Mouse (Mus musculus) forebrain, embryonic 15.5 days (tissue): ENCODE results near the gene Arsj. TPM values are rescaled to one million over a fixed set of nuclear protein-coding genes. Genes with fewer than 3 reads are reported as not detected.

Source experiments
- ATAC-seq: fragments of 200-750 bp; cut with Nextera tagmentation; replicated peaks from 2 replicates; pipeline ENCODE4 v1.8.0; 2017; ENCODE audit warnings: mild to moderate bottlenecking, moderate TSS enrichment, moderate library complexity
- H3K27ac ChIP-seq: fragments of 300-500 bp; sonication (generic); replicated peaks from 2 replicates; pipeline ENCODE4 v1.5.1; 2015; ENCODE audit warnings: mild to moderate bottlenecking, inconsistent platforms
- H3K27me3 ChIP-seq: fragments of 300-500 bp; sonication (generic); 2 replicates; pipeline ENCODE4 v1.6.1; 2015; ENCODE audit warnings: inconsistent platforms
- H3K36me3 ChIP-seq: fragments of 300-500 bp; sonication (generic); 2 replicates; pipeline ENCODE4 v1.6.1; 2015; ENCODE audit warnings: mild to moderate bottlenecking, inconsistent platforms
- H3K4me1 ChIP-seq: fragments of 300-500 bp; sonication (generic); 2 replicates; pipeline ENCODE4 v1.6.1; 2015; ENCODE audit warnings: inconsistent platforms
- H3K4me2 ChIP-seq: fragments of 300-500 bp; sonication (generic); replicated peaks from 2 replicates; pipeline ENCODE4 v1.6.1; 2015; ENCODE audit warnings: mild to moderate bottlenecking, inconsistent platforms
- H3K4me3 ChIP-seq: fragments of 300-500 bp; sonication (generic); 2 replicates; pipeline ENCODE4 v1.5.1; 2015; ENCODE audit warnings: mild to moderate bottlenecking, inconsistent platforms
- H3K9ac ChIP-seq: fragments of 300-500 bp; sonication (generic); replicated peaks from 2 replicates; pipeline ENCODE4 v1.6.1; 2015; ENCODE audit warnings: mild to moderate bottlenecking, inconsistent platforms
- H3K9me3 ChIP-seq: fragments of 300-500 bp; sonication (generic); 2 replicates; pipeline ENCODE4 v1.6.1; 2016; ENCODE audit warnings: inconsistent platforms
- WGBS: fragments of 180-500 bp; shearing (Covaris S2); methylation state at CpG from one replicate; pipeline ENCODE4 v1.1.7; 2015; ENCODE audit warnings: mixed read lengths; 5-methylcytosine and 5-hydroxymethylcytosine counted together
- polyA plus RNA-seq: library from polyadenylated mRNA; unstranded; fragments of >200 nt; fragmentation: Nextera tagmentation; extraction: Ambion mirVana; gene quantifications from 2 replicates; pipeline ENCODE4 v1.2.1, GENCODE M21; 2015

The Arsj gene
- polyA plus RNA-seq, 1 experiment from 2014 or later = 0.11 TPM

DNA sequence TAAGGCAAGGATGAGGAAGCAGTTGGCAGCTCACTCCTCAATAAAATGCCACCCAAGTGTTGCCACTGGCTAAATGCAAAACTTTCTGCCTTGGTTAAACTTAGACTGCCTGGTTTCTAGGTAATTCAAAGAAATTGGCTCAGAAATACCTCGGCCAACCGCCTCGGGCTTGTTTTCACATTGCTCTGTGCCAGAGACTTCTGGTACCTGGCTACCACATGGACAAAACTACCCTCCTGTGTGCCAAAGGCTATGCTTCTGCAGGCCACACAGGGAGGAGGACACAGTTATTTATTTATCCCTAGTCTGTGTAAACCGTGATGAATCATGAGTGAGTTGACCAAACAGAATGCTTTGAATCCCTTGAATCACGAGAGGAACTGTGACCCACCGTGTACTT lies 75.8 kb downstream of the Arsj start:
- Histone ChIP-seq H3K27me3 (no peaks in the 10 kb centered on the region), H3K4me3 (no peak overlapping the region), H3K4me2 (no peak overlapping the region), H3K4me1 (no peaks in the 10 kb centered on the region), H3K36me3 (no peaks in the 10 kb centered on the region), H3K9me3 (no peaks in the 10 kb centered on the region), H3K9ac (no peak overlapping the region), H3K27ac (no peak overlapping the region)
- ATAC-seq = no peak
- 82% methylated on average over 6 of the region's 6 CpGs for WGBS

DNA sequence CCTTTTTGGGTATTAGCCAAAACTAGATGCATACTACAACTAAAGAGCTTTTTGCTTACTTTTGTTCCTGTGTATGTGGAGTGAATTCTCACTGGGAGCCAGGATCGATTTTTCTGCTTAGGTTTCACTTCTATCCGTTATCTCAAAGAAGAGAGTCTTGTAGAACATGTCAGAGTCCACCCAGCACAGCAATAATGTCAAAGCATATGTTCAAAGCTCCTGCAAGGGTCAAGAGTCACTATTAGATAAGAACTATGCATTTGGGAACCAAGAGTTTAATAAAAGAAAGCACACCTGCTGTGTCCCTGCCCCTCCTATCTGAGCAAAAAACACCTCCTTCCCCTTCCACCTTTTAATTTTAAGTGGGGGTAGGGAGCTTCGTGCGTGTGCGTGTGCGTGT lies 85.6 kb downstream of the Arsj start:
- Histone ChIP-seq H3K4me1 (0 out of 2 replicates have a peak, but pooled peaks cover 3% of the 10 kb centered on the region), H3K4me3 (no peak overlapping the region), H3K27ac (no peak overlapping the region), H3K4me2 (no peak overlapping the region), H3K27me3 (no peaks in the 10 kb centered on the region), H3K9me3 (no peaks in the 10 kb centered on the region), H3K36me3 (no peaks in the 10 kb centered on the region), H3K9ac (no peak overlapping the region)
- 59% methylated on average over 6 of the region's 6 CpGs for WGBS
- ATAC-seq = no peak

DNA sequence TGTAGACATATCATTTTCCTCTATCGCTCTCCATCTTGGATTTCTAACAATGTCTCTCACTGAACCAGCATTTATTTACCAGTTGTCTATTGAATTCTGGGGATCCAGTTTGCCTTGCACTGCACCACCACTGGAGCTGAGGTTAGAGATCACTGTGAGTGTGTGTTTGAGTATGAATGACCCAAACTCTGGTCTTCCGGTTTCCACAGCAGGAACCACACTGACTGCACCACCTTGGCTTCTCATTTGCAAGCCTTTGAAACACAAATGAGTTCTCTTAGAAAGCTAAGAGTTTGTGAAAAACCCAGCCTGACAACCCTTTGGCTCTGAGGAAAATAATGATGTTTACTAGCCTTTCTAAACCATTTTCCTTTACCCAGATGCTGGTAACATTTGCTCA lies 86.0 kb downstream of the Arsj start:
- no peaks in the 10 kb centered on the region for H3K9me3 ChIP-seq
- no peak overlapping the region for H3K27ac ChIP-seq
- H3K9ac ChIP-seq = no peak overlapping the region
- ATAC-seq = no peak
- H3K4me2 ChIP-seq = no peak overlapping the region
- no peaks in the 10 kb centered on the region for H3K27me3 ChIP-seq
- H3K36me3 ChIP-seq = no peaks in the 10 kb centered on the region
- WGBS = 57% methylated on average over 2 of the region's 2 CpGs
- H3K4me3 ChIP-seq = no peak overlapping the region
- H3K4me1 ChIP-seq = 0 out of 2 replicates have a peak, but pooled peaks cover 3% of the 10 kb centered on the region

DNA sequence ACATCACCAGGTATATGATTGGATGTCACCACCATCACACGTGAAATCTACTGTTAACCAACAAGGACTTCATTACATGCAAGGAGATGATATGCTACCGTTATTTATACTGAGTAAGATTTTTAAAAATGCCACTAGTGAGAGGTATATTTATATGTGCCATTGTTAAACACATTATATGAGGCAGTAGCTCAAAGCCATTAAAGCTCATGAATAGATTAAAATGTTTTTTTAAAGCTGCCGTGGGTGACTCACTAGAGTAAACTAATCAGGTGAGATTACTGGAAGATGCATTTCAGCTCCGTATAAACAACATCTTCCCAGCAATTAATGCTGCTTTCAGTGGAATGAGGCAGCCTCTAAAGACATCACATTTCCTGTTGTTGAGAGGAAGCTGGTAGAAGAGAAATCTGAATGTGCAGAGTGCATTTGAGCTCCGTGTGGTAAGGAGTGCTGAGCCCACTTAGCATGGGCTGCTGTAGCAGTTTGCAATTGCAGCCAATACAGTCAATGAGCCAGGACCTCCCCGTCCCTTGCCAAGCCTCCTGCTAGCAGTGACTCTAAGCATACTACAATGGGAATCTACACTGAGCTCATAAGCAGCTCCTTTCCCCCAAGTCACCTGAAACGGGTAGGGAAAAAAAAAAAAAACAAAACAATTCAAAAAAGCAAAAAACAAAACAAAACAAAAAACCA lies 92.5 kb downstream of the Arsj start:
- Histone ChIP-seq H3K9me3 (no peaks in the 10 kb centered on the region), H3K27ac (no peak overlapping the region), H3K36me3 (no peaks in the 10 kb centered on the region), H3K4me3 (no peak overlapping the region), H3K4me1 (0 out of 2 replicates have a peak, but pooled peaks cover 3% of the 10 kb centered on the region), H3K4me2 (no peak overlapping the region), H3K9ac (no peak overlapping the region), H3K27me3 (no peaks in the 10 kb centered on the region)
- 49% methylated on average over 7 of the region's 7 CpGs for WGBS
- ATAC-seq = peak; percentile 32; the same call in 1 of the 2 replicates

GRCm38 (mm10) chr3:126463119-126463815 lies 99.8 kb downstream of the Arsj start:
- H3K4me2 ChIP-seq = no peak overlapping the region
- 0 out of 2 replicates have a peak, but pooled peaks cover 2% of the 10 kb centered on the region for H3K4me1 ChIP-seq
- H3K36me3 ChIP-seq = no peaks in the 10 kb centered on the region
- no peaks in the 10 kb centered on the region for H3K27me3 ChIP-seq
- H3K9ac ChIP-seq = no peak overlapping the region
- no peak for ATAC-seq
- WGBS = 84% methylated on average over 4 of the region's 4 CpGs
- no peak overlapping the region for H3K27ac ChIP-seq
- no peak overlapping the region for H3K4me3 ChIP-seq
- no peaks in the 10 kb centered on the region for H3K9me3 ChIP-seq

DNA sequence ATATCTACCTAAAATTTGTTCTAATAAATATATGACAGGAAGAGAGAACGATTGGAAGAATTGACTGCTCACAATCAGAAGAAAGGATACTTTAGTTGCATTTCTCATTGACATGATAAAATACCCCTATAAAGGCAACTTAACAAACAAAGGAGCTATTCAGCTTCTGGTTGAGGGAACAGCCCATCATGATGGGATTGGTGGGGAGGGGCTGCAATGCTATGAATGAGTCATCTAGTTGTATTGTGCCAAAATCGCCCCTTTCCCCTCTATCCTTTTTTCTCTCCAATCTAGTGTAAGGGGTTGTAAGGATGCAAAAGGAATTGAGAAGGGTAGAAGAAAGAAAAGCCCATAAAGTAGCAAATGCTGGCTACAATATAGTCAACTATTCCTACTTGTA lies 100.8 kb downstream of the Arsj start:
- no peak overlapping the region for H3K27ac ChIP-seq
- H3K4me2 ChIP-seq = no peak overlapping the region
- H3K9me3 ChIP-seq = no peaks in the 10 kb centered on the region
- 0 out of 2 replicates have a peak, but pooled peaks have one; percentile 29 for ATAC-seq
- H3K9ac ChIP-seq = no peak overlapping the region
- H3K36me3 ChIP-seq = no peaks in the 10 kb centered on the region
- 12% methylated on average over 2 of the region's 2 CpGs for WGBS
- H3K4me1 ChIP-seq = 0 out of 2 replicates have a peak, but pooled peaks cover 2% of the 10 kb centered on the region
- no peak overlapping the region for H3K4me3 ChIP-seq
- H3K27me3 ChIP-seq = no peaks in the 10 kb centered on the region

Other genes with a start within 250 kb of the Arsj start
- gene Camk2d, start 232.6 kb downstream of the Arsj start, polyA plus RNA-seq = 29.9 and 30.7 TPM in 2 replicates